Mouse (Mus musculus): ENCODE data around the gene Ndufa11.

GRCm38 (mm10) chr17:56716655-56717362 is 758 bp upstream of the Ndufa11 start:
- TF ChIP-seq TAL1 (IDR thresholded peaks at IDR 0.05; ENCODE audit: low read length): no peak
- TF ChIP-seq GATA1 (IDR thresholded peaks at IDR 0.05; ENCODE audit: low read length): no peak

Measured in erythroblast, embryonic 14.5 days (primary cell).